Mouse (Mus musculus) WW6 (cell line): ENCODE measurements at regions not wholly inside any gene's neighbourhood (a gene's known extent, or its start where the extent isn't known, plus 50 kb on each side); places are given as distances from the start of the nearest gene placed in this dataset.
A peak's percentile ranks its signal among the peaks of the same experiment; 100 is the strongest.

Source experiments
- DNase-seq: peaks from one replicate; pipeline ENCODE4 v3.0.0-alpha.2; 2013; ENCODE audit warnings: low read depth, low spot score

- no peak for DNase-seq
Observed at GRCm38 (mm10) chr3:82781464-82781863, 94.8 kb downstream of the Rbm46 start.

GRCm38 (mm10) chr3:82770512-82771270, 105.6 kb downstream of the Rbm46 start:
- no peak for DNase-seq

GRCm38 (mm10) chr3:82767484-82767883, 108.8 kb downstream of the Rbm46 start:
- DNase-seq, result no peak

GRCm38 (mm10) chr3:82759946-82760345, 116.3 kb downstream of the Rbm46 start:
- DNase-seq, result no peak

- DNase-seq, result no peak
Observed at GRCm38 (mm10) chr3:82758967-82759366, 117.3 kb downstream of the Rbm46 start.

GRCm38 (mm10) chr3:82725546-82725945, 150.7 kb downstream of the Rbm46 start:
- peak; percentile 24 for DNase-seq

- DNase-seq, result no peak
Observed at GRCm38 (mm10) chr3:82707628-82708027, 159.7 kb upstream of the Npy2r start.

GRCm38 (mm10) chr3:82692131-82692530, 144.2 kb upstream of the Npy2r start:
- no peak for DNase-seq

GRCm38 (mm10) chr3:82656159-82656874, 108.4 kb upstream of the Npy2r start:
- no peak for DNase-seq

GRCm38 (mm10) chr3:82652346-82652745, 104.5 kb upstream of the Npy2r start:
- no peak for DNase-seq

- no peak for DNase-seq
Observed at GRCm38 (mm10) chr3:82640052-82640451, 92.2 kb upstream of the Npy2r start.

- DNase-seq, result no peak
Observed at GRCm38 (mm10) chr3:82636666-82637065, 88.8 kb upstream of the Npy2r start.

- DNase-seq, result no peak
Observed at GRCm38 (mm10) chr3:82620418-82621003, 72.6 kb upstream of the Npy2r start.

- DNase-seq, result no peak
Observed at GRCm38 (mm10) chr3:82619371-82619770, 71.5 kb upstream of the Npy2r start.

GRCm38 (mm10) chr3:82601880-82602279, 54.0 kb upstream of the Npy2r start:
- DNase-seq, result no peak

- DNase-seq, result no peak
Observed at GRCm38 (mm10) chr3:82598656-82599055, 50.8 kb upstream of the Npy2r start.
